Mouse (Mus musculus) megakaryocyte progenitor cell, adult 5-6 weeks (primary cell): ENCODE data around the gene Btn1a1. TPM values are rescaled to one million over a fixed set of nuclear protein-coding genes. Genes with fewer than 3 reads are reported as not detected.
A peak's percentile ranks its signal among the peaks of the same experiment; 100 is the strongest.

Experiments
- ATAC-seq: replicated peaks from 2 replicates; pipeline ENCODE4 v1.8.0; 2016; ENCODE audit warnings: mild to moderate bottlenecking, moderate TSS enrichment, inconsistent platforms; ENCODE audit not compliant: poor library complexity
- total RNA-seq, 2 experiments: library from RNA; stranded (forward) in 1 of 2; stranded (reverse) in 1 of 2; fragments of 157-497, 149-512 nt in 1 of 2; fragments of 200-1000 nt in 1 of 2; gene quantifications; 2 replicates each; pipeline versions ENCODE4 v1.2.3 to v1.2.4; 2015 to 2017

Gene Btn1a1
- total RNA-seq, 2 experiments from 2014 or later, result not detected

DNA sequence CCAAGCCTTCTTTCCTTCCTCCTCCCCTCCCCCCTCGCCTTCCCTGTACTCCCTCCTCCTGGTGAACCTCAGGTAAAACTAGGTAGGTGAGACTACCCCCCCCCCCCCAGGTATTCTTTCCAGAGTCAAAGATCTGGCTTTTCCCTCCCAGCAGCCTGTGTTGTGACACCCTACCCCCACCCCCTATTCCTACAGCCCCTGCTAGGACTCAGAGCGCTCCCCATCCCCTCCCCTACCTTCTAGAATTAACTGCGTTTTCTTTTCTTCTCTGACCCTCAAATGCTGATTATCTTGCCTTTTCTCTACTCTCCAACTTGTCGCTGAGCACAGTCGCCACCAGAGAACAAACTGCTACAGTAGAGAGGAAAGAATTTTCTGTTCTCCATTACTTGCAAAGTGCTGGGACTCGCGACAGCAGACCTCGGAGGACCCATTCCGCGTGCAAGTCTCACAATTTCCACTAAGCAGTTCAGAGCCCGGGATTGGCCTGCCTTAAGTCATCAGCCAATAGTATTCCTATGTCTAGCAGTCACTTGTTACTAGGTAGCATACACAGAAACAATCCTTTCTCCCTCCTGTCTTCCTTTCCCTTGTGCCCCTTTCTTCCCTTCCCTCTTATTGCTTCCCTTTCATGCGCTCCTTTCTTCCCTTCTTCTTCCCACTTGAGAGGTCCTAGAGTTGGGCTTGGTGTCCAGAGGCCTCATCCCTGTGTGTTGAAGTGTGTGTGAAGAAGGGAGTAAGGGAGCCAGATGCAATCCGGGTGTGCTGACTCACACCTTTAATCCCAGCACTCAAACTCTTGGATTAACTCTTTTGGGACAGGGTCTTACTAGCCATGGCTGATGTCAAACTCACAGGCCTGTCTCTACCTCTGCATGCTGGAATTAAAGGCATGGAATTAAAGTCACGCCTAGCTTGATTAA, 23.0 kb upstream of the Btn1a1 start, which contains the start of gene Btn2a2:
TSS of gene Btn2a2 (minus strand) at position 458 of the 923 bp plus-strand sequence.
- ATAC-seq, result peak; percentile 95

- no peak for ATAC-seq
These were observed 19.6 kb upstream of the Btn1a1 start for GRCm38 (mm10) chr13:23485271-23485670.

- peak; percentile 52 for ATAC-seq
These were observed 17.5 kb upstream of the Btn1a1 start for GRCm38 (mm10) chr13:23483153-23483552.

- no peak for ATAC-seq
These were observed 10.0 kb upstream of the Btn1a1 start for GRCm38 (mm10) chr13:23475658-23476057.

DNA sequence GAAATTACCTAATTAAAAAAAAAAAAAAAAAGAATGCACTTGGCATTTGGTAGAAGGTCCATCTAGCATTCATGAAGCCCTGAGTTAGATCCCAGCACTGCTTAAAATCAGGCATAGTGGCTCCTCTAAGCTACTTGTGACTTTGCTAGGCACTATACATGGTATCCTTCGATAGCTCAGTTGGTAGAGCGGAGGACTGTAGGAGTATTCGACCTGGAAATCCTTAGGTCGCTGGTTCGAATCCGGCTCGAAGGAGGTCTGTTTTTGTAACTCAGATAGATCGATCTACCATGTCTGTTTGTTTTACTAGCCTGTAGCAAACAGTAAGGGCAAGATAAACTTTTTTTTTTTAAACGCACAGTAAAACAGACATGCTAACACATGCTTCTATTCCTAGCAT, 1.2 kb upstream of the Btn1a1 start:
- peak; percentile 68 for ATAC-seq

DNA sequence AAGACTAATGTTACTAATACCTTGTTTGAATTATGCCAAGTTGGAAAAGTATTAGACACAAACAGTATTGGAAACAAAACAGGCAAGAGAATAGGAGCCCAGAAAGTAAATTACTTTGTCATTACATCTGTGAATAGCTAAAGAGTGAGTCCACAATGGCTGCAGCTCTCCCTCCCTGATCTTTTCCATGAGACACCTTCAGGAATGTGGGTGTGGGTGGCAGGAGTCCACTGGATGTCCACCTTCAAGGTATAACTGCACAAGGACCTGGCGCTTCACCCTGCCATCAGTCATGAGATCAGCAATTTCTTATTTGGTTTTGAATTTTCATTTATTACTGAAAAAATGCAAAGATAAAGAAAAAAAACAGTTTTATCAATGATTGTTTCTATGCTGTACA, 605 bp upstream of the Btn1a1 start:
- ATAC-seq, result no peak

DNA sequence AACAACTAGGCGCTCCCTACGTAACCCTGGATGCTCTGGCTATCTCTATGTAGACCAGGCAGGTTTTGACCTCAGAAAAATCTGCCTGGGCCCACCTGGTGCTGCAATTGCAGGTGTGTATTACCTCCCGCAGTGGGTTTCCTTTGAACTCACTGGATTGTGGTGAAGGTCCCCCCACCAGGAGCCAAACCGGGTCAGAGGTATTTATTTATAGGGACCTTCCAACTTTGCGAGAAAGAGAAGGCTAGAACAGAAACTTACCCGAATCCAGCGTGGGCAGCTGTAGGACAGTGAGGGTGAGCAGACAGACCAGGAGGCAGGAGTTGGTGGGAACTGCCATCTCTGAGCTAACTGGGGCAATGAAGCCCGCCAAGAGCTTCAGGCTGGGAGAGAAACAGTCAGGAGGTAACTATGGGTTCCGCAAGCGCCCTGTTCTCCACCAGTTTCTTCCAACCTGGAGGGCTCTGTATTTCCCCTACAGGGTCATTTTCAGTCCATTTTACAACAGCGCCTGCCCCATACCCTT, 797 bp downstream of the Btn1a1 start:
- no peak for ATAC-seq

DNA sequence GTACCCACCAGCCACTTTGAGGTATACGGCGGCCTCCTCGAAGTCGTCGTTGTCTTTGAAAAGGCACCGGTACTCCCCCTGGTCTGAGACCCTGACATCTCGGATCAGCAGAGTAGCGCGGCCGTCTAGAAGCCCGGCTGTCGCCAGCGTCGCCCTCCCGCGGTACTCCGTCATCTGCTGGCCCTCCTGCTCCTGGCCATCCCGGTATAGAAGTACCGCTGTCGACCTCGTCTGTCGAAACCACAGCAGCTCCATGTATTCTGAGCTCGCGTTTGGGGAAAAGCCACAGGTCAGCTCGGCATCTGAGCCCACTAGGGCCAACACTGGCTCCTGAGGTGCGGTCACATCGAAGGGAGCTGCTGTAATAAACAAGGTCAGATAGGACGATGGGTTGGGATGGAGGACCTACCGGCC, 1.5 kb downstream of the Btn1a1 start:
- peak; percentile 7; the same call in 1 of the 2 replicates for ATAC-seq

- ATAC-seq, result peak; percentile 45
These were observed 2.1 kb downstream of the Btn1a1 start for GRCm38 (mm10) chr13:23463381-23464223.

DNA sequence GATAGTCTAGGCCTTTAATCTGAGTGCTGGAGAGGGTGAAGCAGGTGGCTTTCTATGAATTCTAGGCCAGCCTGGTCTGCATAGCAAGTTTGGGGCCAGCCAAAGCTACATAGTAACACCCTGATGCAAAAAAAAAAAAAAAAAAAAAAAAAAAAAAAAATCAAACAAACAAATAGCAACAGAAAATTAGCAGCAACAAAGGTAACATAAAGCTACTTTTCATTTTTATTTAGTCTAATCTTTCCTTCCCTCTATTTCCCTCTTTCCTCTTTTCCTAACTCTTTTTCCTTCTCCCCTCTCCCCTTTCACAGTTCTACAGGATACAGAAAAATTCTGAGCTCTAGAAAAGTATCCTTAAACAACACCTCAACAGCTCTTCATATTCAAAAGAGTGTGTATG, 3.0 kb downstream of the Btn1a1 start:
- no peak for ATAC-seq

DNA sequence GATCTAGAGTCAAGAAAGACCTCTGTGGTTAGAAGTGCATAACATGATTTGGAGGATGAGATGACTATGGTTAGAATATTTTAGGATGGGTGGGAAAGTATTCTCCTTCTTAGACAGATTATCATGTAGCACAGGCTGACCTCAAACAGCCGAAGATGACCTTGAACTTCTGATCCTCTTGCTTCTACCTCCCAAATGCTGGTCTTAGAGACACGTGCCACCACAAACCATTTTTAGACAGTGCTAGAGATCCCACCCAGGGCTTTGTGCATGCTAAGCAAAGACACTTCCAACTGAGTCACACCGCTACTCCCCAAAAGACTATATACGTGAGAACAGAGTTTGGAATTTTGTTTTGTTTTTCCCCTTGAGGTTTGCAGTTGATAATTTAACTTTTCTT, 3.6 kb downstream of the Btn1a1 start:
- ATAC-seq, result no peak

DNA sequence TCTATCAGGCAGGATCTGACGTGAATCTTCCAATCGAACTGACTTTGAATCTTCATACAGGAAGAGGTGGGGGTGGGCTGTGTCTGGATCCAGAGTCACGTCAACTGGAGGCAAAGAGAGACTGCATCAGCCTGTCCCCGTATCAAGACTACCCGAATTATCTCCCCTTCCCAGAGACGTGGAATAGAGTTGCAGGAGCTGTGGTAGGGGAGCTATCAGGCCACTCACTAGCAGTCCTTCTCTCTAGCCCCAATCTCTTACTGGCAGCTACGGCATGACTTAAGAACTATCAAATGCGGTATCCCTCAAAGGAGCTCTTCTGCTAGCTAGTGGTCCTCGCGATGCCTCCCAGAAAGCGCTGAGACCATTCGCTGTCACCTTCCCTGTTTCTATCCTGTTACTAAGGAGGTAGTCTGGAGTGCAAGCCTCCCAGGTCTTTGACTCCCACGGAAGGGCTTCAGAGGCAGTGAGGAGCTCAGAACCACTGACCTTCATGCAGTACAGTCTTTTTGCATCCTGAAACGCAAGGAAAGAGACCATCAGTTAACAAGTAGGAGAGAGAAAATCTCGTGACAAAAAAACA, 6.3 kb downstream of the Btn1a1 start:
- peak; percentile 81 for ATAC-seq

GRCm38 (mm10) chr13:23453926-23454325, 11.8 kb downstream of the Btn1a1 start:
- no peak for ATAC-seq

DNA sequence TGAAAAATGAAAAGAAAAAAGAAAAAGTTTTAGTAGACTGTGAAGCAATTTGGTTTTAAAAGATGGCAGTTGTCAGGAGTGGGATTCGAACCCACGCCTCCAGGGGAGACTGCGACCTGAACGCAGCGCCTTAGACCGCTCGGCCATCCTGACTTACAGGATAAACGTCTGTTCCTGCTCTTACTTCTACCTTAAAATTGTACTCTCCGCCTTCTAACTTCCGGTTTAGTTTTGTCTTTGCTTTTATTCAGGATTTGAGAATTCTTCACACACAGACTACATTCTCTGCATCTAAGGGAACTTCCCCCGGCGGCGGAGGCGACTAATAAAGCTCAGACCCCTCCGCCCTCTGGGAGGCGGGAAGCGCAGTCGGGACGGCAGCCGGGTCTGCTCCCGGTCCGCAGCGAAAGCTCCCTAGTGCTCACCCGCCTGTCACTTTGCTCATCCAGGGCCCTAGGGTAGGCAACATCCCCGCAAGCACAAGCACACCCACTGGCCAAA, 12.3 kb downstream of the Btn1a1 start:
- peak; percentile 60 for ATAC-seq

DNA sequence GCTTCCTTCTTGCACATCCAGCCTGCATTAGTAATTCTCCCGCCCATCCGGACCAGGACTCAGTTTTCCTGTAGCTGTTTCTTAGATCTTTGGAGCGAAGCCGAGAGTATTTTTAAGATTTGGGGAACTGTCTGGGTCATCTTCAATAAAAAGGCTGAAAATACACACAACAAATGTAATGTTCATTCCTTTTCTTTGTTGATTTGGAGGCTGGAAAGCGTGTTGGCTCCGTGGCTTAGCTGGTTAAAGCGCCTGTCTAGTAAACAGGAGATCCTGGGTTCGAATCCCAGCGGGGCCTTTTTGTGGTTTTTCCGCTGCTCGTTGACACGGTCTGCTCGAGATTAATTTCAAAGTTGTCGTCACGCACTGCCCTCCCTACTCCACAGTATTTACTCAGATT, 15.3 kb downstream of the Btn1a1 start:
- peak; percentile 31 for ATAC-seq

DNA sequence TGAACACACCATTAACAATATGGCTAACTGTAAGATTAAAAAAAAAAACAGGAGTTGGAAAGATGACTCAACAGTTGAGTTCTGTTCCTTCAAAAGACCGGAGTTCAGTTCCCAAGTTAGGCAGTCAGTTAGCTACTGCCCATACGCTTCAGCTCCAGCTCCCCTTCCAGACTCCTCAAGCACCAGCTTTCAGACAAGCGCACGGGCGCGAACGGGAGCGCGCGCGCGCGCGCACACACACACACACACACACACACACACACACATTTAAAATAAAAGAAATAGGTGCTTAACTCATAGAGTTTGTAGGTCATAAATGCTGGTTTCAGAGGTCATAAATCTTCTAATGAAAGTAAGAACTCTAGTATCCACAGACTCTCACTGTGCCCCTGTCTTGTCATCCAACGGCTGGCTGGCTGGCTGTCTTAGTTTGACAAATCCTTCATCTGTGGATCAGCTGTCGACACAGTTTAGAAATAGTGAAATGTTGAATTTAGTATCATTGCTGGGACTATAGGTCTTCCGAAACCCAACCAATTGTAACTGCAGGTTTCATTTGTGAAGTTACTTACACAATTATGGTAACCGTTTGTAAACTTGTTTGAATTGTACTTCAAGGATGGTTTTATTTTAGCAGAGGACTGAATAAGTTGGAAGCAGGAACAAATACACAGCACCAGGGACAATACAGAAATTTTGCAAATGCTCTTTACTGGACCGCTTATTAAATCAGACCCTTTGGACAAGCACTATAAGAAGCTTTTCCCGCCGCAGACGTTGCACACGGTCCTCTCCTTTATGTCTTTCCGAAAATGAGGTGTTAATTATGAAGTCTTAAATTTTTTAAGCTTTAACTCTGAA, 16.2 kb downstream of the Btn1a1 start:
- ATAC-seq, result peak; percentile 45

DNA sequence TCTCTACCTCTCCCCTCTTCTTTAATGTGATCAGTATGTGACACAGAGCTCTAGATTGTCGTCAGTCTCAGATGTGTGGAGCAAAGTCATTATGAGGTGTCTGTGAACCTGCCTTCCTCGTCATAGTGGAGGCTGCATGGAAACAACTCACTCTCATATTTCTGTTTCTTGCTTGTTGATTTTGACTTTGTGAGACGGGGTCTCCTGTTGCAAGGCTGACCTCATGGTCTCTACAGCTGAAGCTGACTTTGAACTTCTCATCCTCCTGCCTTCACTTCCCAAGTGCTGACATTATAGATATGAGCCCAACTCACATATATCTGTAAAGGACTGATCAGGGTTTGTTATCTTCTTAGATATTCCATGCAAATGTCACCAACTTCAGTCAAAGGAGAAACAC, 16.9 kb downstream of the Btn1a1 start:
- ATAC-seq, result no peak

DNA sequence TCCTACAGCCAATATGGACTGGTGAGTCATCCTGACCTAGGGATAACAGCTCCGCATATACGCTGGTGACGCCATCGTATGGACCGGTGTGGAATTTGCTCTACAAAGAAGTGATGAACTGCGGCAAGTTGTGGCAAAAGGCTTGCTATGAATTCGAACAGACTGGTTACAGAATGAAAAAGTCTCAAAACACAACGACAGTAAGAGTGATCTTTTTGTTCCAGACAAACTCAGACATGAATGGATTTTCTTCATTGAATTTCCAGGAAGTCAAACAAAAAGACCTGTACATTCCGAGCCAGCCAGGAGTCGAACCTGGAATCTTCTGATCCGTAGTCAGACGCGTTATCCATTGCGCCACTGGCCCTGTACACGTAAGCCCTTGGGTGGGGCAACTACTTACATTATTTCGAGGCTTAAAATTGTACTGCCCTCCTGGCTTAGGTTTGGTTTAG, 19.2 kb downstream of the Btn1a1 start:
- ATAC-seq, result peak; percentile 38

GRCm38 (mm10) chr13:23445561-23446320, 20.0 kb downstream of the Btn1a1 start:
- peak; percentile 65 for ATAC-seq
